Mouse (Mus musculus): Measurements from ENCODE around the gene Celf6. TPM values are rescaled to one million over a fixed set of nuclear protein-coding genes. Genes with fewer than 3 reads are reported as not detected.

Celf6 gene
- total RNA-seq, 2 experiments from 2014 or later: not detected

- no peak for DNase-seq
- intact Hi-C loops (cut with DNase I; ENCODE audit: low total_unique reads): no loop called here
These were observed 769 bp downstream of the Celf6 start for GRCm38 (mm10) chr9:59578505-59578867.

GRCm38 (mm10) chr9:59584871-59585308 is 7.2 kb downstream of the Celf6 start:
- DNase-seq: peak; percentile 66
- intact Hi-C loops (cut with DNase I; ENCODE audit: low total_unique reads): no loop called here

- intact Hi-C loops (cut with DNase I; ENCODE audit: low total_unique reads): no loop called here
- no peak for DNase-seq
These were observed 10.5 kb downstream of the Celf6 start for GRCm38 (mm10) chr9:59588252-59588651.

GRCm38 (mm10) chr9:59588710-59589671 is 11.3 kb downstream of the Celf6 start:
- intact Hi-C loops (cut with DNase I; ENCODE audit: low total_unique reads): no loop called here
- no peak for DNase-seq

GRCm38 (mm10) chr9:59589703-59590439 is 12.2 kb downstream of the Celf6 start:
- intact Hi-C loops (cut with DNase I; ENCODE audit: low total_unique reads): no loop called here
- no peak for DNase-seq

GRCm38 (mm10) chr9:59601661-59602060 is 23.9 kb downstream of the Celf6 start:
- intact Hi-C loops (cut with DNase I; ENCODE audit: low total_unique reads): no loop called here
- DNase-seq: no peak

- DNase-seq: no peak
- intact Hi-C loops (cut with DNase I; ENCODE audit: low total_unique reads): no loop called here
These were observed 28.2 kb downstream of the Celf6 start for GRCm38 (mm10) chr9:59605967-59606366.

- intact Hi-C loops (cut with DNase I; ENCODE audit: low total_unique reads): no loop called here
These were observed 33.2 kb downstream of the Celf6 start for GRCm38 (mm10) chr9:59610950-59611349.

GRCm38 (mm10) chr9:59615797-59616196 is 38.1 kb downstream of the Celf6 start:
- intact Hi-C loops (cut with DNase I; ENCODE audit: low total_unique reads): no loop called here
- no peak for DNase-seq

More at GRCm38 (mm10) chr9:59610950-59611349, 33.2 kb downstream of the Celf6 start:
- DNase-seq: no peak

GRCm38 (mm10) chr9:59616622-59617306 is 39.0 kb downstream of the Celf6 start, which contains the start of gene Parp6:
TSS of gene Parp6 (plus strand) at chr9:59617284.
- DNase-seq: peak; percentile 100
- intact Hi-C loops (cut with DNase I; ENCODE audit: low total_unique reads): no loop called here

GRCm38 (mm10) chr9:59617307-59617973 is 39.7 kb downstream of the Celf6 start:
- intact Hi-C loops (cut with DNase I; ENCODE audit: low total_unique reads): no loop called here
- no peak for DNase-seq

- intact Hi-C loops (cut with DNase I; ENCODE audit: low total_unique reads): no loop called here
These were observed 60.7 kb downstream of the Celf6 start for GRCm38 (mm10) chr9:59638372-59638771.

GRCm38 (mm10) chr9:59639936-59640335 is 62.2 kb downstream of the Celf6 start:
- intact Hi-C loops (cut with DNase I; ENCODE audit: low total_unique reads): no loop called here
- DNase-seq: no peak

More at GRCm38 (mm10) chr9:59638372-59638771, 60.7 kb downstream of the Celf6 start:
- no peak for DNase-seq

- intact Hi-C loops (cut with DNase I; ENCODE audit: low total_unique reads): no loop called here
- DNase-seq: no peak
These were observed 63.6 kb downstream of the Celf6 start for GRCm38 (mm10) chr9:59641320-59641719.

GRCm38 (mm10) chr9:59649911-59650310 is 72.2 kb downstream of the Celf6 start:
- no peak for DNase-seq

GRCm38 (mm10) chr9:59653371-59653770 is 75.7 kb downstream of the Celf6 start:
- no peak for DNase-seq
- intact Hi-C loops (cut with DNase I; ENCODE audit: low total_unique reads): no loop called here

More at GRCm38 (mm10) chr9:59649911-59650310, 72.2 kb downstream of the Celf6 start:
- intact Hi-C loops (cut with DNase I; ENCODE audit: low total_unique reads): no loop called here

- intact Hi-C loops (cut with DNase I; ENCODE audit: low total_unique reads): no loop called here
- no peak for DNase-seq
These were observed 76.8 kb downstream of the Celf6 start for GRCm38 (mm10) chr9:59654450-59654983.

GRCm38 (mm10) chr9:59655958-59656634 is 78.4 kb downstream of the Celf6 start, which contains the start of gene Pkm:
TSS of gene Pkm (plus strand) at chr9:59656368.
- intact Hi-C loops (cut with DNase I; ENCODE audit: low total_unique reads): no loop called here
- DNase-seq: peak; percentile 94
